Mouse (Mus musculus): ENCODE data around the gene Hist2h3c2.
A peak's percentile ranks its signal among the peaks of the same experiment; 100 is the strongest.
"Not testable (repeated sequence)": the region's sequence is repeated elsewhere in the genome, so short reads cannot be mapped to it uniquely, and the experiment has no call there.

Gene Hist2h3c2

GRCm38 (mm10) chr3:96261623-96262022, 22.7 kb upstream of the Hist2h3c2 start:
- no peak for DNase-seq (ENCODE audit: inconsistent ontology term)

- no peak for DNase-seq (ENCODE audit: inconsistent ontology term)
These were observed 21.3 kb upstream of the Hist2h3c2 start for GRCm38 (mm10) chr3:96260220-96260619.

GRCm38 (mm10) chr3:96257190-96257589, 18.3 kb upstream of the Hist2h3c2 start:
- no peak for DNase-seq (ENCODE audit: inconsistent ontology term)

- no peak for DNase-seq (ENCODE audit: inconsistent ontology term)
These were observed 17.1 kb upstream of the Hist2h3c2 start for GRCm38 (mm10) chr3:96255926-96256593.

GRCm38 (mm10) chr3:96254683-96255355, 15.9 kb upstream of the Hist2h3c2 start:
- DNase-seq (ENCODE audit: inconsistent ontology term), result no peak

GRCm38 (mm10) chr3:96251787-96252186, 12.9 kb upstream of the Hist2h3c2 start:
- no peak for DNase-seq (ENCODE audit: inconsistent ontology term)

GRCm38 (mm10) chr3:96250890-96251289, 12.0 kb upstream of the Hist2h3c2 start:
- DNase-seq (ENCODE audit: inconsistent ontology term), result no peak

- DNase-seq (ENCODE audit: inconsistent ontology term), result no peak
These were observed 10.1 kb upstream of the Hist2h3c2 start for GRCm38 (mm10) chr3:96249034-96249345.

- no peak for DNase-seq (ENCODE audit: inconsistent ontology term)
These were observed 9.5 kb upstream of the Hist2h3c2 start for GRCm38 (mm10) chr3:96248141-96249033.

- no peak for DNase-seq (ENCODE audit: inconsistent ontology term)
These were observed 8.6 kb upstream of the Hist2h3c2 start for GRCm38 (mm10) chr3:96247356-96248140.

- DNase-seq (ENCODE audit: inconsistent ontology term), result not testable (repeated sequence)
These were observed 7.5 kb upstream of the Hist2h3c2 start, which contains the start of gene Hist2h3c1 for GRCm38 (mm10) chr3:96246427-96246856. Gene Hist2h3c1, plus strand, starts transcription at chr3:96246685.

- DNase-seq (ENCODE audit: inconsistent ontology term), result not testable (repeated sequence)
These were observed 7.1 kb upstream of the Hist2h3c2 start for GRCm38 (mm10) chr3:96246018-96246417.

GRCm38 (mm10) chr3:96245003-96245886, 6.3 kb upstream of the Hist2h3c2 start, which contains the start of gene Hist2h2aa1:
Gene Hist2h2aa1, plus strand, starts transcription at chr3:96245497.
- peak; percentile 83 for DNase-seq (ENCODE audit: inconsistent ontology term)

GRCm38 (mm10) chr3:96243921-96244572, 5.1 kb upstream of the Hist2h3c2 start:
- DNase-seq (ENCODE audit: inconsistent ontology term), result no peak

- DNase-seq (ENCODE audit: inconsistent ontology term), result no peak
These were observed 1.9 kb upstream of the Hist2h3c2 start for GRCm38 (mm10) chr3:96240799-96241197.

- peak; percentile 74 for DNase-seq (ENCODE audit: inconsistent ontology term)
These were observed 1.2 kb upstream of the Hist2h3c2 start, which contains the start of gene Hist2h2aa2 for GRCm38 (mm10) chr3:96239949-96240798. Gene Hist2h2aa2, minus strand, starts transcription at chr3:96240276.

- no peak for DNase-seq (ENCODE audit: inconsistent ontology term)
These were observed 919 bp downstream of the Hist2h3c2 start for GRCm38 (mm10) chr3:96237904-96238511.

GRCm38 (mm10) chr3:96237335-96237903, 1.5 kb downstream of the Hist2h3c2 start:
- no peak for DNase-seq (ENCODE audit: inconsistent ontology term)

Measured in Muller cell, postnatal 12 days (primary cell).